Mouse (Mus musculus): Measurements from ENCODE around the gene Prrg1. TPM values are rescaled to one million over a fixed set of nuclear protein-coding genes. Genes with fewer than 3 reads are reported as not detected.
"Not testable (repeated sequence)": the region's sequence is repeated elsewhere in the genome, so short reads cannot be mapped to it uniquely, and the experiment has no call there.

The Prrg1 gene
- polyA plus RNA-seq, 1 experiment from 2014 or later = 5.4 TPM

DNA sequence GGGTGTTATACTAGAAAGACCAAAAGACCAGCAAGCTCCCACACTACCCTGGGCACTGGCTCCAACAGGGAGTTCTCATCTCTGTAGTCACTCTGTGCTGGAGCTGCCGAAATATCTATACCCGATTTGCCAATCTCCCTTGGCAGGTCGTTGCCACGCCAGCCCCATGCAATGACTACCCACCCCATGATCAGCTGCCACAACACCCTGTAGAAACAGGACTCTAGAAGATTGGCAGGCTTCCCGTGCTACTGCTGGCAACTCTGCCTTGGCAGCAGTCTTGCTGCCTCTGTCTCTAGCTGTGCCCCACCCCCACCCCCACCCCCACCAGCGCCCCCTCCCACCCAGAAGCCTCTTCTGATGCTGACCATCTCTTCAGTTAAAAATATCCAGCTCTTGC is 149.3 kb downstream of the Prrg1 start:
- DNase-seq (ENCODE audit: low spot score) = no peak
- Histone ChIP-seq H3K27me3 (ENCODE audit: insufficient read depth, poor library complexity, severe bottlenecking) (no peaks in the 10 kb centered on the region), H3K4me3 (no peak overlapping the region), H3K9me3 (no peaks in the 10 kb centered on the region), H3K36me3 (no peaks in the 10 kb centered on the region), H3K4me1 (no peaks in the 10 kb centered on the region), H3K27ac (no peak overlapping the region)
- 76% methylated on average over 6 of the region's 6 CpGs for WGBS

- H3K36me3 ChIP-seq; H3K4me1 ChIP-seq; H3K9me3 ChIP-seq; DNase-seq (ENCODE audit: low spot score); H3K27me3 ChIP-seq (ENCODE audit: insufficient read depth, poor library complexity, severe bottlenecking); H3K27ac ChIP-seq; H3K4me3 ChIP-seq: not testable (repeated sequence)
- 77% methylated on average over 2 of the region's 2 CpGs for WGBS
Observed at GRCm38 (mm10) chrX:78403346-78403745, 180.3 kb downstream of the Prrg1 start.

Other genes starting within 250 kb of the Prrg1 start
- not detected in 2 replicates for gene 4930480E11Rik, start 214.3 kb downstream of the Prrg1 start, polyA plus RNA-seq (2016; fragmentation: Nextera tagmentation; extraction: Ambion mirVana)
- gene Fam47c, start 153.9 kb upstream of the Prrg1 start, polyA plus RNA-seq (2016; fragmentation: Nextera tagmentation; extraction: Ambion mirVana) = not detected in 2 replicates